Mouse (Mus musculus): ENCODE data around the gene Tpgs1.

Gene Tpgs1

GRCm38 (mm10) chr10:79668076-79668475, 1.1 kb upstream of the Tpgs1 start:
- DNase-seq (ENCODE audit: low read depth, low spot score), result no peak

GRCm38 (mm10) chr10:79669576-79670057, 448 bp downstream of the Tpgs1 start:
- no peak for DNase-seq (ENCODE audit: low read depth, low spot score)

GRCm38 (mm10) chr10:79670071-79670888, 1.1 kb downstream of the Tpgs1 start:
- DNase-seq (ENCODE audit: low read depth, low spot score), result no peak

GRCm38 (mm10) chr10:79671396-79672087, 2.4 kb downstream of the Tpgs1 start:
- no peak for DNase-seq (ENCODE audit: low read depth, low spot score)

GRCm38 (mm10) chr10:79672088-79672455, 2.9 kb downstream of the Tpgs1 start:
- DNase-seq (ENCODE audit: low read depth, low spot score), result no peak

- no peak for DNase-seq (ENCODE audit: low read depth, low spot score)
Measured at GRCm38 (mm10) chr10:79673054-79673453, 3.9 kb downstream of the Tpgs1 start.

- DNase-seq (ENCODE audit: low read depth, low spot score), result no peak
Measured at GRCm38 (mm10) chr10:79675346-79676035, 6.3 kb downstream of the Tpgs1 start.

- no peak for DNase-seq (ENCODE audit: low read depth, low spot score)
Measured at GRCm38 (mm10) chr10:79680606-79681495, 11.7 kb downstream of the Tpgs1 start.

- peak; percentile 100 for DNase-seq (ENCODE audit: low read depth, low spot score)
Measured at GRCm38 (mm10) chr10:79681591-79682245, 12.5 kb downstream of the Tpgs1 start, which contains the start of gene Cdc34. Gene Cdc34, plus strand, starts transcription at chr10:79682195.

- no peak for DNase-seq (ENCODE audit: low read depth, low spot score)
Measured at GRCm38 (mm10) chr10:79682551-79682915, 13.4 kb downstream of the Tpgs1 start.

GRCm38 (mm10) chr10:79682916-79683582, 13.9 kb downstream of the Tpgs1 start:
- DNase-seq (ENCODE audit: low read depth, low spot score), result peak; percentile 87

- DNase-seq (ENCODE audit: low read depth, low spot score), result peak; percentile 89
Measured at GRCm38 (mm10) chr10:79683726-79684640, 14.8 kb downstream of the Tpgs1 start.

- DNase-seq (ENCODE audit: low read depth, low spot score), result no peak
Measured at GRCm38 (mm10) chr10:79684770-79685600, 15.8 kb downstream of the Tpgs1 start.

GRCm38 (mm10) chr10:79686219-79686618, 17.1 kb downstream of the Tpgs1 start:
- DNase-seq (ENCODE audit: low read depth, low spot score), result no peak

GRCm38 (mm10) chr10:79686691-79687090, 17.5 kb downstream of the Tpgs1 start:
- peak; percentile 84 for DNase-seq (ENCODE audit: low read depth, low spot score)

- DNase-seq (ENCODE audit: low read depth, low spot score), result no peak
Measured at GRCm38 (mm10) chr10:79687513-79687912, 18.3 kb downstream of the Tpgs1 start.

GRCm38 (mm10) chr10:79688720-79689119, 19.6 kb downstream of the Tpgs1 start, which contains the start of gene Gzmm:
Gene Gzmm, plus strand, starts transcription at chr10:79689020.
- no peak for DNase-seq (ENCODE audit: low read depth, low spot score)

- no peak for DNase-seq (ENCODE audit: low read depth, low spot score)
Measured at GRCm38 (mm10) chr10:79689178-79689577, 20.0 kb downstream of the Tpgs1 start.
